Mouse (Mus musculus): ENCODE measurements around the gene Tm4sf19. TPM values are rescaled to one million over a fixed set of nuclear protein-coding genes. Genes with fewer than 3 reads are reported as not detected.

Tm4sf19 gene
- polyA plus RNA-seq, 1 experiment from 2014 or later = not detected

DNA sequence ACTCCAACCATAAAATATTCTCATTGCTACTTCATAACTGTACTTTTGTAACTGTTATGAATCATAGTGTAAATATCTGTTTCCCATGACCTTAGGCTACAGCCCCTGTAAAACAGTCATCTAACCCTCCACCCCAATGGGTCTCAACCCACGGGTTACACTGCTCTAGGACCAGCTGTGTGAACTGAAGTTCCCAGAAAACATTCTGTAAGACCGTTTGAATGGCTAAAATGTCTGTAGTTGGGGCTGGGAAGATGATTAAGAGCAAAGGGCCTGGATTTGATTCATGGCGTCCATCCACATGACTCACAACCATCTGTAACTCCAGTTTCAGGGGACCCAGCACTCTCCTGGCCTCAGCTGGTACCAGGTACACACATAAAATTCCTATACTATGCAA lies 2.1 kb upstream of the Tm4sf19 start:
- no peak for ATAC-seq (replicated peaks; ENCODE audit: low FRiP score, low read depth)
- Histone ChIP-seq H3K9me3 (replicated peaks; ENCODE audit: low read length) (no peaks in the 10 kb centered on the region), H3K4me2 (ENCODE audit: low read length) (no peak overlapping the region), H3K27ac (no peak overlapping the region), H3K27me3 (ENCODE audit: insufficient read depth, low read length) (no peaks in the 10 kb centered on the region), H3K4me3 (replicated peaks; ENCODE audit: low read depth, low read length) (no peak overlapping the region), H3K36me3 (ENCODE audit: insufficient read depth, low read length) (0 out of 2 replicates have a peak, but pooled peaks cover under 1% of the 10 kb centered on the region), H3K4me1 (replicated peaks; ENCODE audit: insufficient read depth, low read length) (no peaks in the 10 kb centered on the region), H3K9ac (ENCODE audit: low read depth, low read length) (no peak overlapping the region)
- 62% methylated on average over 3 of the region's 3 CpGs for WGBS
- no peak for TF ChIP-seq CTCF (IDR thresholded peaks at IDR 0.05; ENCODE audit: low read depth)
- DNase-seq (ENCODE audit: low spot score) = no peak

GRCm38 (mm10) chr16:32401335-32401965 lies 1.1 kb downstream of the Tm4sf19 start:
- Histone ChIP-seq H3K27me3 (ENCODE audit: insufficient read depth, low read length) (no peaks in the 10 kb centered on the region), H3K4me1 (replicated peaks; ENCODE audit: insufficient read depth, low read length) (no peaks in the 10 kb centered on the region), H3K36me3 (ENCODE audit: insufficient read depth, low read length) (no peaks in the 10 kb centered on the region), H3K4me3 (replicated peaks; ENCODE audit: low read depth, low read length) (no peak overlapping the region), H3K9me3 (replicated peaks; ENCODE audit: low read length) (no peaks in the 10 kb centered on the region), H3K27ac (no peak overlapping the region), H3K9ac (ENCODE audit: low read depth, low read length) (no peak overlapping the region), H3K4me2 (ENCODE audit: low read length) (no peak overlapping the region)
- ATAC-seq (replicated peaks; ENCODE audit: low FRiP score, low read depth) (no peak), DNase-seq (ENCODE audit: low spot score) (no peak)
- TF ChIP-seq CTCF (IDR thresholded peaks at IDR 0.05; ENCODE audit: low read depth) = no peak
- 81% methylated on average over 9 of the region's 9 CpGs for WGBS

- ATAC-seq (replicated peaks; ENCODE audit: low FRiP score, low read depth) (no peak), DNase-seq (ENCODE audit: low spot score) (no peak)
- Histone ChIP-seq H3K27ac (no peak overlapping the region), H3K4me2 (ENCODE audit: low read length) (no peak overlapping the region), H3K36me3 (ENCODE audit: insufficient read depth, low read length) (no peaks in the 10 kb centered on the region), H3K9ac (ENCODE audit: low read depth, low read length) (no peak overlapping the region), H3K9me3 (replicated peaks; ENCODE audit: low read length) (no peaks in the 10 kb centered on the region), H3K27me3 (ENCODE audit: insufficient read depth, low read length) (no peaks in the 10 kb centered on the region), H3K4me1 (replicated peaks; ENCODE audit: insufficient read depth, low read length) (no peaks in the 10 kb centered on the region), H3K4me3 (replicated peaks; ENCODE audit: low read depth, low read length) (no peak overlapping the region)
- no peak for TF ChIP-seq CTCF (IDR thresholded peaks at IDR 0.05; ENCODE audit: low read depth)
- WGBS = 79% methylated on average over 3 of the region's 3 CpGs
These were observed 2.5 kb downstream of the Tm4sf19 start for GRCm38 (mm10) chr16:32402818-32403217.

- H3K9me3 ChIP-seq (replicated peaks; ENCODE audit: low read length) = no peaks in the 10 kb centered on the region
- DNase-seq (ENCODE audit: low spot score) = no peak
- no peaks in the 10 kb centered on the region for H3K27me3 ChIP-seq (ENCODE audit: insufficient read depth, low read length)
- 93% methylated on average over 9 of the region's 9 CpGs for WGBS
- H3K4me3 ChIP-seq (replicated peaks; ENCODE audit: low read depth, low read length) = no peak overlapping the region
- no peaks in the 10 kb centered on the region for H3K4me1 ChIP-seq (replicated peaks; ENCODE audit: insufficient read depth, low read length)
- no peak overlapping the region for H3K27ac ChIP-seq
- ATAC-seq (replicated peaks; ENCODE audit: low FRiP score, low read depth) = no peak
- H3K9ac ChIP-seq (ENCODE audit: low read depth, low read length) = no peak overlapping the region
- no peak for TF ChIP-seq CTCF (IDR thresholded peaks at IDR 0.05; ENCODE audit: low read depth)
- H3K36me3 ChIP-seq (ENCODE audit: insufficient read depth, low read length) = no peaks in the 10 kb centered on the region
- no peak overlapping the region for H3K4me2 ChIP-seq (ENCODE audit: low read length)
These were observed 5.4 kb downstream of the Tm4sf19 start for GRCm38 (mm10) chr16:32405716-32406115.

GRCm38 (mm10) chr16:32406671-32407070 lies 6.4 kb downstream of the Tm4sf19 start:
- no peak overlapping the region for H3K4me2 ChIP-seq (ENCODE audit: low read length)
- ATAC-seq (replicated peaks; ENCODE audit: low FRiP score, low read depth) (no peak), DNase-seq (ENCODE audit: low spot score) (no peak)
- no peaks in the 10 kb centered on the region for H3K27me3 ChIP-seq (ENCODE audit: insufficient read depth, low read length)
- H3K36me3 ChIP-seq (ENCODE audit: insufficient read depth, low read length) = no peaks in the 10 kb centered on the region
- WGBS = 58% methylated on average over 6 of the region's 6 CpGs
- H3K9ac ChIP-seq (ENCODE audit: low read depth, low read length) = no peak overlapping the region
- no peaks in the 10 kb centered on the region for H3K4me1 ChIP-seq (replicated peaks; ENCODE audit: insufficient read depth, low read length)
- H3K9me3 ChIP-seq (replicated peaks; ENCODE audit: low read length) = no peaks in the 10 kb centered on the region
- TF ChIP-seq CTCF (IDR thresholded peaks at IDR 0.05; ENCODE audit: low read depth) = no peak
- H3K27ac ChIP-seq = no peak overlapping the region
- no peak overlapping the region for H3K4me3 ChIP-seq (replicated peaks; ENCODE audit: low read depth, low read length)

GRCm38 (mm10) chr16:32407730-32408129 lies 7.4 kb downstream of the Tm4sf19 start:
- Histone ChIP-seq H3K36me3 (ENCODE audit: insufficient read depth, low read length) (no peaks in the 10 kb centered on the region), H3K27me3 (ENCODE audit: insufficient read depth, low read length) (no peaks in the 10 kb centered on the region), H3K27ac (no peak overlapping the region), H3K9ac (ENCODE audit: low read depth, low read length) (no peak overlapping the region), H3K9me3 (replicated peaks; ENCODE audit: low read length) (no peaks in the 10 kb centered on the region), H3K4me1 (replicated peaks; ENCODE audit: insufficient read depth, low read length) (no peaks in the 10 kb centered on the region), H3K4me3 (replicated peaks; ENCODE audit: low read depth, low read length) (no peak overlapping the region), H3K4me2 (ENCODE audit: low read length) (no peak overlapping the region)
- 79% methylated on average over 10 of the region's 10 CpGs for WGBS
- DNase-seq (ENCODE audit: low spot score) (no peak), ATAC-seq (replicated peaks; ENCODE audit: low FRiP score, low read depth) (no peak)
- TF ChIP-seq CTCF (IDR thresholded peaks at IDR 0.05; ENCODE audit: low read depth) = no peak

DNA sequence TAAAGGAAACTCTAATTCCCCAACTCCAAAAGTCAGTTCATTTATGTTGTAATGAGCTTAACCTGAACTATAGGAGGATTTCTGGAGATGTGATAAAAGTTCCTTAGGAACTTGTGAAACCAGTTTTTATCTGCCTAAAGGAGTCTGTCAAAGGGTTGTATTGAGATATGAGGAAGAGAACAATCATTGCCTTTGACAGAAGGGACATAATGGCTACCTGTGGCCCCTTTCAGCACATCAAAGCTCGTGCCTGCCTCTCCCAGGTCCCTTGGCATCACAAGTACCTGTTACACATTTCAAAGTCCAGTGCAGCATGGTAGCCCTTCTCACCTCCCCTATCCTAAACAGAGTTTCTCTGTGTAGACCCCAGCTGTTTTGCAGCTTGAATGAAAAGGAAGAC lies 17.2 kb downstream of the Tm4sf19 start:
- Histone ChIP-seq H3K9ac (ENCODE audit: low read depth, low read length) (no peak overlapping the region), H3K36me3 (ENCODE audit: insufficient read depth, low read length) (no peaks in the 10 kb centered on the region), H3K4me2 (ENCODE audit: low read length) (no peak overlapping the region), H3K9me3 (replicated peaks; ENCODE audit: low read length) (no peaks in the 10 kb centered on the region), H3K4me1 (replicated peaks; ENCODE audit: insufficient read depth, low read length) (no peaks in the 10 kb centered on the region; the same call in 1 of the 2 replicates), H3K4me3 (replicated peaks; ENCODE audit: low read depth, low read length) (no peak overlapping the region), H3K27ac (no peak overlapping the region), H3K27me3 (ENCODE audit: insufficient read depth, low read length) (no peaks in the 10 kb centered on the region)
- WGBS = 48% methylated on average over 1 of the region's 1 CpGs
- ATAC-seq (replicated peaks; ENCODE audit: low FRiP score, low read depth) (no peak), DNase-seq (ENCODE audit: low spot score) (no peak)
- TF ChIP-seq CTCF (IDR thresholded peaks at IDR 0.05; ENCODE audit: low read depth) = no peak

All from kidney, postnatal 0 days (tissue).